Mouse (Mus musculus) heart, adult 2 months (tissue): ENCODE data around the gene Olfr372.

Experiments
- CTCF ChIP-seq: fragments of 200-600 bp; IDR thresholded peaks from 2 replicates; pipeline ENCODE4 v1.8.1; 2022; ENCODE audit warnings: antibody characterized with exemption, mild to moderate bottlenecking, moderate library complexity
- POLR2A ChIP-seq: fragments of 200-500 bp; IDR thresholded peaks from 2 replicates; pipeline ENCODE4 v1.6.1; 2011; ENCODE audit warnings: mild to moderate bottlenecking, low read depth, low read length, control low read depth; ENCODE audit not compliant: insufficient read depth

GRCm38 (mm10) chr8:72019816-72020215 is 21.2 kb upstream of the Olfr372 start:
- TF ChIP-seq POLR2A (no peak), CTCF (no peak)
